Mouse (Mus musculus) large intestine, adult 2 months (tissue): ENCODE measurements around the gene Hspa2. TPM values are rescaled to one million over a fixed set of nuclear protein-coding genes. Genes with fewer than 3 reads are reported as not detected.

Experiments
- DNase-seq: peaks from one replicate; pipeline ENCODE4 v3.0.0-alpha.2; 2012; ENCODE audit warnings: low read depth, low spot score
- WGBS: fragments of 180-500 bp; shearing (Covaris S2); methylation state at CpG from one replicate; pipeline ENCODE4 v1.1.7; 2018; 5-methylcytosine and 5-hydroxymethylcytosine counted together
- polyA plus RNA-seq: library from polyadenylated mRNA; depleted of rRNA; stranded (reverse); fragments of >200 nt; gene quantifications from 2 replicates; pipeline ENCODE4 v1.2.3, GENCODE M21; 2012; rRNA removed

Hspa2 gene
- 12.9 and 17.3 TPM in 2 replicates for polyA plus RNA-seq

- DNase-seq = peak; percentile 85
- under 1% methylated on average over 54 of the region's 54 CpGs for WGBS
Measured at GRCm38 (mm10) chr12:76403886-76404537, at the start of gene Hspa2. Gene Hspa2 (plus strand): TSS chr12:76404176.

- DNase-seq = no peak
- WGBS = 91% methylated on average over 1 of the region's 1 CpGs
Measured at GRCm38 (mm10) chr12:76360868-76361267, 43.1 kb upstream of the Hspa2 start.

GRCm38 (mm10) chr12:76361405-76362302 is 42.3 kb upstream of the Hspa2 start:
- DNase-seq = no peak
- 71% methylated on average over 9 of the region's 9 CpGs for WGBS

- WGBS = 73% methylated on average over 9 of the region's 9 CpGs
- no peak for DNase-seq
Measured at GRCm38 (mm10) chr12:76362303-76362676, 41.7 kb upstream of the Hspa2 start.

- 81% methylated on average over 3 of the region's 3 CpGs for WGBS
- no peak for DNase-seq
Measured at GRCm38 (mm10) chr12:76366276-76366675, 37.7 kb upstream of the Hspa2 start.

- WGBS = 42% methylated on average over 14 of the region's 14 CpGs
- DNase-seq = no peak
Measured at GRCm38 (mm10) chr12:76367096-76367995, 36.6 kb upstream of the Hspa2 start.

- no peak for DNase-seq
- 20% methylated on average over 9 of the region's 9 CpGs for WGBS
Measured at GRCm38 (mm10) chr12:76368201-76368789, 35.7 kb upstream of the Hspa2 start.

- WGBS = 2% methylated on average over 26 of the region's 26 CpGs
- no peak for DNase-seq
Measured at GRCm38 (mm10) chr12:76368790-76369205, 35.2 kb upstream of the Hspa2 start.

GRCm38 (mm10) chr12:76369206-76369977 is 34.6 kb upstream of the Hspa2 start, which contains the start of gene Zbtb25:
Gene Zbtb25 (minus strand): TSS chr12:76369602.
- DNase-seq = peak; percentile 39
- under 1% methylated on average over 94 of the region's 96 CpGs for WGBS

- under 1% methylated on average over 97 of the region's 99 CpGs for WGBS
- DNase-seq = peak; percentile 14
Measured at GRCm38 (mm10) chr12:76369978-76370830, 33.8 kb upstream of the Hspa2 start, which contains the start of gene Zbtb1. Gene Zbtb1 (plus strand): TSS chr12:76370266.

- DNase-seq = peak; percentile 42
- under 1% methylated on average over 63 of the region's 63 CpGs for WGBS
Measured at GRCm38 (mm10) chr12:76370831-76371571, 33.0 kb upstream of the Hspa2 start.

- WGBS = 27% methylated on average over 7 of the region's 7 CpGs
- no peak for DNase-seq
Measured at GRCm38 (mm10) chr12:76372046-76372445, 31.9 kb upstream of the Hspa2 start.

- 60% methylated on average over 5 of the region's 7 CpGs for WGBS
- no peak for DNase-seq
Measured at GRCm38 (mm10) chr12:76372881-76373818, 30.8 kb upstream of the Hspa2 start.

- WGBS = 75% methylated on average over 6 of the region's 6 CpGs
- DNase-seq = no peak
Measured at GRCm38 (mm10) chr12:76373991-76374390, 30.0 kb upstream of the Hspa2 start.

GRCm38 (mm10) chr12:76374911-76375310 is 29.1 kb upstream of the Hspa2 start:
- no peak for DNase-seq
- 81% methylated on average over 4 of the region's 4 CpGs for WGBS

- no peak for DNase-seq
- WGBS = 78% methylated on average over 3 of the region's 3 CpGs
Measured at GRCm38 (mm10) chr12:76375506-76375905, 28.5 kb upstream of the Hspa2 start.
